Mouse (Mus musculus): Measurements from ENCODE around the gene Set. TPM values are rescaled to one million over a fixed set of nuclear protein-coding genes. Genes with fewer than 3 reads are reported as not detected.
A peak's percentile ranks its signal among the peaks of the same experiment; 100 is the strongest.
"Not testable (repeated sequence)": the region's sequence is repeated elsewhere in the genome, so short reads cannot be mapped to it uniquely, and the experiment has no call there.

Gene Set
- polyA plus RNA-seq, 1 experiment from 2014 or later, result 449 TPM

DNA sequence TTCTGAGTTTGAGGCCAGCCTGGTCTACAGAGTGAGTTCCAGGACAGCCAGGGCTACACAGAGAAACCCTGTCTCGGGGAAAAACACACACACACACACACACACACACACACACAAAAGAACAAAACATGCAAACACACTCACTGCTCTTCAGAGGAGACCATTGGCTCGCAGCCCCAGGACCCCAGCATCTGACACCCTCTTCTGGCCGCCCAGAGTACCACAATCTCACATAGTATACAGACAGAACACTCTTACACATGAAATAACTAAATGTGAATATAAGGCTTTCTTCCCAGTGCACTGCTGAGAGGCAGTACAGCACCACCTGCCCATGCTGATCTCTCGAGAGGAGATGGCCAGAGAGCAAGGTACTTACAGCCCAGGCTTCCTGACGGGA, 12.6 kb upstream of the Set start:
- no peak overlapping the region for H3K4me2 ChIP-seq
- no peak overlapping the region for H3K4me3 ChIP-seq
- no peak overlapping the region for H3K9ac ChIP-seq
- H3K4me1 ChIP-seq, result no peaks in the 10 kb centered on the region
- ATAC-seq (ENCODE audit: borderline replicate concordance, extremely low read depth, low FRiP score, low TSS enrichment), result no peak
- 83% methylated on average over 5 of the region's 5 CpGs for WGBS
- no peak overlapping the region for H3K27ac ChIP-seq
- H3K9me3 ChIP-seq, result no peaks in the 10 kb centered on the region
- 0 out of 2 replicates have a peak, but pooled peaks cover 2% of the 10 kb centered on the region for H3K36me3 ChIP-seq
- H3K27me3 ChIP-seq, result no peaks in the 10 kb centered on the region

DNA sequence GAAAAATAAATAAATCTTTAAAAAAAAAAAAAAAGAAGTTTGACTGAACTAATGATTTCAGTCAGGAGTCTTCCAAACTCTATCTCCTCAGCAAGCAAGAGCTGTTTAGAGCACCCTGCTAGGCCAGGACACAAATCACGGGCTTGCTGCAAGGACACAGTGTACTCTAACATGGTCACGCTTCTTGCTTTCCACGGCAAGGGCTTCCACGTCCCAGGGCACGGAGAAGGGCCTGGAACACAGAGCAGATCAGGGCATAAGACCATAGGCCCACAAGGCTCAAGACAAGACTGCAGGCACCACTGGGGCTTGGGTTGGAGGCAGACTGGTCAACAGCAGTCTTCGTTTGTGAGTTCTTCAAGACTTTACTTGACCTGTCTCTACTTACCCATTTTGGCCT, 10.1 kb upstream of the Set start:
- Histone ChIP-seq H3K4me3 (no peak overlapping the region), H3K4me2 (no peak overlapping the region), H3K9ac (no peak overlapping the region), H3K36me3 (0 out of 2 replicates have a peak, but pooled peaks cover 2% of the 10 kb centered on the region), H3K9me3 (no peaks in the 10 kb centered on the region), H3K4me1 (no peaks in the 10 kb centered on the region), H3K27ac (no peak overlapping the region), H3K27me3 (no peaks in the 10 kb centered on the region)
- no peak for ATAC-seq (ENCODE audit: borderline replicate concordance, extremely low read depth, low FRiP score, low TSS enrichment)
- 95% methylated on average over 6 of the region's 6 CpGs for WGBS

DNA sequence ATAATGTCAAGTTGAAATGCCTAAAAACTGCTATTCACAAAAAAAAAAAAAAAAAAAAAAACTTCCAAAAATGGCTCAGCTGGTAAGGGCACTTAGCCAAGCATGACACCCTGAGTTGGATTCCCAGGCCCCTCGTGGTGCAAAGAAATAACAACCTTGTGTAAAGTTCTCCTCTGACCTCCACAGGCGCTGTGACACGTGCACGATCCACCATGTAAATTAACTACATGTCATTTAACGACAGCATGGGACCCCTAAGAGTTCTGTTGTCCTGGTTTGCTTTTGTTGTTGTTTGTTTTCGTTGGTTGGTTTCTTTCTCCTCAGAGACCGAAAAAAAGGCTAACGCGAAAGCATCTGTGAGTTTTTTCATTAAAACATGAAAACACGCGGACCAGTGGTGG, 9.1 kb upstream of the Set start:
- 56% methylated on average over 11 of the region's 11 CpGs for WGBS
- Histone ChIP-seq H3K4me1 (no peaks in the 10 kb centered on the region), H3K4me3 (peak overlapping the region; percentile 61), H3K27me3 (no peaks in the 10 kb centered on the region), H3K9me3 (no peaks in the 10 kb centered on the region), H3K9ac (peak overlapping the region; percentile 57), H3K27ac (peak overlapping the region; percentile 90; the same call in 1 of the 2 replicates), H3K4me2 (peak overlapping the region; percentile 71), H3K36me3 (0 out of 2 replicates have a peak, but pooled peaks cover 2% of the 10 kb centered on the region)
- ATAC-seq (ENCODE audit: borderline replicate concordance, extremely low read depth, low FRiP score, low TSS enrichment), result no peak

DNA sequence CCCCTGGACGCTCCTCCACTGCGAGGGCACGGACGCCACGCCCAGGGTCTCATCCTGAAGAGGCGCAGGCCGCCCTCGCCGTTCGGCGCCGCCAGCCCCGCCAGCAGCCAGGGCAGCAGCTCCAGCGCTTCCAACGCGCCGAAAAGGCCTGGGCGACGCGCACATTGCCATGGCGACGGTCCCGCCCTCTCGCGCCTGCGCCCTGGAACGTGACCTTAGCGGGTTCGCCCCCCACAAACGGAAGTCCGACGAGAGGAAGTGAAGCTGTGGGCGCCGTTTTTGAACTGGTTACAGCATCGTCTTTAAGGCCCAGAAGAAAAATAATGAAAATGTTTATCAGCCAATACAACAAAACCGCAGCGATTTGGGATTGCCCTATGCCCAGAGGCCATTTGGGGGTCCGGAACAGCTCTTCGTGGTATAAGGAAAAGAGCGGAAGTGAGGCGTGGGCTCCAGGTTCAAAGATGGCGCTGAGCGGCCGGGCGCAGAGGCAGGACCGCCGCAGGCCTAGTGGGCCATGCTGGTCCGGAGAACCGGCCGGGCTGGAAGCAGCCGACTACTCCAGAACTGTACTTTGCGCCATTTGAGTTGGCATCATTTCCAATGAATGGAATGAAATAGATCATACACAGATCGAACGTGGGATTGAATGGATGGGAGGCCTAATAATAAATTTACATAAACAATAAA, 8.3 kb upstream of the Set start, which contains the start of gene Wdr34:
Wdr34 (minus strand) TSS at position 183 of the 690 bp plus-strand sequence.
- H3K27me3 ChIP-seq, result no peaks in the 10 kb centered on the region
- peak within 1 kb of the TSS; percentile 71 for H3K4me2 ChIP-seq
- H3K27ac ChIP-seq, result peak within 1 kb of the TSS; percentile 90
- H3K4me3 ChIP-seq, result peak within 1 kb of the TSS; percentile 61
- H3K9me3 ChIP-seq, result no peaks in the 10 kb centered on the region
- peak within 1 kb of the TSS; percentile 57 for H3K9ac ChIP-seq
- peak; percentile 95 for ATAC-seq (ENCODE audit: borderline replicate concordance, extremely low read depth, low FRiP score, low TSS enrichment)
- WGBS, result under 1% methylated on average over 54 of the region's 54 CpGs
- no peaks in the 10 kb centered on the region for H3K4me1 ChIP-seq
- 0 out of 2 replicates have a peak, but pooled peaks cover 2% of the 10 kb centered on the region for H3K36me3 ChIP-seq

DNA sequence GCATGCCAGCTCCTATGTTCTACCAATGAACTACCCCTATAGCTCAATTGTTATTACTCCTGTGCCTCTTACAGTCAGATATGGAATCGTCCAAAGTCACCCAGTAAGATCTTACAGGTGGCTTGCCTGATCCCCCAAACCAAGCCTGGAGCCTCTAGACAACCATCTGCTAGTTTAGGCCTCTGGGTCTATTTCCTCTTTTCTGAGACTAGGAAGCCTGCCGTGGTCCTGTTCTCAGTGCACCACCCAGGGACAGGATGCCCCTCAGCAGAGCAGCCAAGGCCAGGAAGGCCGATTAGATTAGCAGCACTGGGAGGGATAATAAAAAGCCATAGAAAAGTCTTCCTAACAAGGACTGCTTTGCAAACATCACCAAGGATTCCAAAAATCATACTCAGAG, 7.3 kb upstream of the Set start:
- no peak overlapping the region for H3K9ac ChIP-seq
- no peak for ATAC-seq (ENCODE audit: borderline replicate concordance, extremely low read depth, low FRiP score, low TSS enrichment)
- WGBS, result 74% methylated on average over 3 of the region's 3 CpGs
- no peak overlapping the region for H3K27ac ChIP-seq
- no peak overlapping the region for H3K4me3 ChIP-seq
- H3K36me3 ChIP-seq, result 0 out of 2 replicates have a peak, but pooled peaks cover 2% of the 10 kb centered on the region
- H3K27me3 ChIP-seq, result no peaks in the 10 kb centered on the region
- no peak overlapping the region for H3K4me2 ChIP-seq
- H3K4me1 ChIP-seq, result no peaks in the 10 kb centered on the region
- H3K9me3 ChIP-seq, result no peaks in the 10 kb centered on the region

DNA sequence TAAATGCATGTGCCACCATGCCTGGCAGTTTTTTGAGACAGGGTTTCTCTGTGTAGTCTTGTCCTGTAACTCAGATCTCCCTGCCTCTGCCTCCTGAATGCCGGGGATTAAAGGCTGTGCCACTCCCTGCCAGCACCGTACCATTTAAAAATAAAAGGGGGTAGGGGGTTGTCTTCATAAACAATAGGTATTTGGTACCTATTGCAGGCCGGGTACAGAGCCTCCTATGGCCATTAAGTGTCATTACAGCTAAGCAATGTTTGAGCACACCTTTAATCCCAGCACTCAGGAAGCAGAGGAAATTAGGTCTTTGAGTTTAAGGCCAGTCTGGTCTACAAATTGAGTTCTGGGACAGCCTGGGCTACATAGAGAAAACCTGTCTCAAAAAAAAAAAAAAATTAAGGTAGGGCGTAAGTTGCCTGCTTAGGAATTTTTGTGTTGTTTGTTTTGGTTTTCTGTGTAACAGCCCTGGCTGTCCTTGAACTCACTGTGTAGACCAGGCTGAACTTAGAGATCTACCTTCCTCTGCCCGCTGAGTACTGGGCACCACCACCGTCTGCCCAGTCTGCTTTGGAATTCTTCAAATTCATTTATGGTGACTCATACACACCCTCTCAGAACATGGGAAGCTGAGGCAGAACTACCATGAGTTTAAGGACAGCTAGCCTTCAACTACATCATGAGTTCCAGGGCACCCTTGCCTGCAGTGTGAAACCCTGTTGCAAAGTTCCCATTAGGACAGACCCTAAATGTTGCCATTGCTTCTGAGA, 5.0 kb upstream of the Set start:
- Histone ChIP-seq H3K4me1 (no peaks in the 10 kb centered on the region), H3K36me3 (no peaks in the 10 kb centered on the region), H3K27me3 (no peaks in the 10 kb centered on the region), H3K4me3 (no peak overlapping the region), H3K27ac (no peak overlapping the region), H3K9ac (no peak overlapping the region), H3K4me2 (no peak overlapping the region), H3K9me3 (no peaks in the 10 kb centered on the region)
- WGBS, result 38% methylated on average over 6 of the region's 6 CpGs
- ATAC-seq (ENCODE audit: borderline replicate concordance, extremely low read depth, low FRiP score, low TSS enrichment), result no peak

DNA sequence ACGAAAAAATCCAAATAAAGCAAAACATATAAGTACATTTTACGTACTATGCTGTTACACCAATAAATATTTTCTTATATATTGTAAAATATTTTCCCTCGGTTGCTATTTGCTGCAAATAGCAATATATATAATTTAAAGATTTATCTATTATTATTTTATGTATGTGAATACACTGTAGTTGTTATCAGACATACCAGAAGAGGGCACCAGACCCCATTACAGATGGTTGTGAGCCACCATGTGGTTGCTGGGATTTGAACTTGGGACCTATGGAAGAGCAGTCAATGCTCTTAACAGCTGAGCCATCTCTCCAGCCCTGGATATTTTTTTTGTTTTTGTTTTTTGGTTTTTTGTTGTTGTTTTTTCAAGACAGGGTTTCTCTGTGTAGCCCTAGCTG, 1.9 kb upstream of the Set start:
- not testable (repeated sequence) for H3K36me3 ChIP-seq
- 86% methylated on average over 3 of the region's 3 CpGs for WGBS

DNA sequence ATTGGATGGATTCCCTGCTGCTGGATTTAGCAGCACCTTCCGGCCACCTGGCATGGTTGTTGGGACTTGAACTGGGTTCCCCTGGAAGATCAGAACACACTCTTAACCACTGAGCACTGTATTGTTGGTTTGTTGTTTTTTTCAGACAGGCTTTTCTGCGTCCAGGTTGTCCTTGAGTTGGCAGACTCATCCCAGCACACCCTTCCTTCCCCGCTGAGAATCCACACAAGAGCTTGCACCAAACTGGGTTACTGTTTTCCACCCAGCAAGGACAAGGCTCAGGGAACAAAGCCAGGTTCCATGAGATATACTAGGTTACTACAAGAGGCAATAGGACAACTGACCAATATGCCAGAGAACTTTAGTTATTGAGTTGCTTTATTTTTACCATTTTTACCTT, 442 bp upstream of the Set start:
- Histone ChIP-seq H3K9me3 (no peaks in the 10 kb centered on the region), H3K9ac (no peak overlapping the region), H3K4me3 (no peak overlapping the region), H3K27me3 (no peaks in the 10 kb centered on the region), H3K27ac (no peak overlapping the region), H3K36me3 (no peaks in the 10 kb centered on the region), H3K4me2 (no peak overlapping the region), H3K4me1 (peaks cover 8% of the 10 kb centered on the region; the same call in 1 of the 2 replicates)
- ATAC-seq (ENCODE audit: borderline replicate concordance, extremely low read depth, low FRiP score, low TSS enrichment), result no peak
- WGBS, result 78% methylated on average over 3 of the region's 3 CpGs

More for the DNA sequence above, 1.9 kb upstream of the Set start:
- H3K27me3 ChIP-seq; ATAC-seq (ENCODE audit: borderline replicate concordance, extremely low read depth, low FRiP score, low TSS enrichment); H3K9me3 ChIP-seq; H3K27ac ChIP-seq; H3K9ac ChIP-seq; H3K4me1 ChIP-seq; H3K4me3 ChIP-seq; H3K4me2 ChIP-seq: not testable (repeated sequence)

DNA sequence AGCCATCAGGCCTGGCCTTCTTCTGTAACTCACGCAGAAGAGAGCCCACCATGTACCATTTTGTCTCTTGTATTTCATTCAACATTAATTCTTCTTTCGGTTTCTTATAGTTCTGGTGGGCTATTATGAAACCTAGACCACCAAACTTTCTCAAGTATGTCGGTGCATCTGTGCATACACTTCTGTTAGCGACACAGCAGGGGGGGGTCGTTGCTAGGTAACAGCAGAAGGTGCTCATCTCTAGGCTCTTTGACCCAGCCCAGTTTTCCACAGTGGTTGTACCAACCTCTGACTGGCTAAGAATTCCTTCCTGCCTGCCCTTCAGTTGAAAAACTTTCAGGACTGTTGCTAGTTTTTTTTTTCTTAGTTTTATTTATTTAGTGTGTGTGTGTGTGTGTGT, 1.2 kb downstream of the Set start:
- Histone ChIP-seq H3K27ac (no peak overlapping the region), H3K4me1 (peaks cover 10% of the 10 kb centered on the region), H3K4me2 (no peak overlapping the region), H3K9me3 (no peaks in the 10 kb centered on the region), H3K9ac (no peak overlapping the region), H3K4me3 (no peak overlapping the region), H3K27me3 (no peaks in the 10 kb centered on the region), H3K36me3 (no peaks in the 10 kb centered on the region)
- ATAC-seq (ENCODE audit: borderline replicate concordance, extremely low read depth, low FRiP score, low TSS enrichment), result no peak
- WGBS, result 56% methylated on average over 5 of the region's 5 CpGs

DNA sequence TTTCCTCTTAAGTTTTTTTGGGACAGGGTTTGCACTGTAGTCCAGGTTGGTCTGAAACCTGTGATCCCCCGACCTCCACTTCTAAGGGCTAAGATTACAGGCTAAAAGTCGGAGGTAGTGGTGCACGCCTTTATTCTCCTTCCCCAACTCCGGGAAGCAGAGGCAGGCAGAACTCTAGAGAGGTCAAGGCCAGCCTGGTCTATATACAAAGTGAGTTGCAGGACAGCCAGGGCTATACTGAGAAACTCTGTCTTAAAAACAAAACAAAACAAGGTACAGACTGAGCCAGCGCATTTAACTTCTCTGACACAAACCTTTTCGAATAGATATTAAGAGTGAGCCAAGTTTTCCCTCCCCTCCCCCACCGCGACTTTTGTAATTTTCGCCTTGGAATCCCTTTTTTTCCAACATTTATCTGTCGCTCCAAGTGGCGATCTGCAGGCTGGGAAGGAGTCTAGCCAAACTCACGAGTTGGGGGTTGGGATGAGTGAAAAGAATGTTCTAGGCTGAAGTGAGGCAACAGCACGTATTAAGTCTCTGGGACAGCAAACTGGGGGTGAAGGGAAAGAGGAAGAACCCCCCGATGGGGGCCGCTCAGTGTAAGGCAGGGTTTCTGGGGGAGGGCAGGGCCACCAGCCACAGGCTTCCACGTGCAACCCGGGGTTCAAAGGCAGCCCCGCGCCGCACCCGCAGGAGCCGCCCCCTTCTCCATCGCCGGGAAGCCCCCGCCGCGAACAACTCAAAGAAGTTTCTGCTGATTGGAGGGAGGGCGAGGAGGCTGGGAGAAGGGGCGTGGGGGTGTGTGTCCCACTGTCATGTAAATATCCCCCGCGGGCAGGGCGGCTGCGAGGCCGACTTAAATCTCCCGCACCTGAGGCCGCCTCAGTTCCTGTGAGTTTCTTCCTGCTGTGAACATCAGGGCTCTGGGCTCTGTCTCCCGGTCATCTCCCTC, 4.3 kb downstream of the Set start:
- Histone ChIP-seq H3K36me3 (no peaks in the 10 kb centered on the region), H3K9me3 (no peaks in the 10 kb centered on the region), H3K4me3 (peak overlapping the region; percentile 65), H3K9ac (peak overlapping the region; percentile 59), H3K27ac (peak overlapping the region; percentile 98), H3K27me3 (no peaks in the 10 kb centered on the region), H3K4me2 (peak overlapping the region; percentile 89), H3K4me1 (peaks cover 32% of the 10 kb centered on the region)
- 7% methylated on average over 36 of the region's 37 CpGs for WGBS
- ATAC-seq (ENCODE audit: borderline replicate concordance, extremely low read depth, low FRiP score, low TSS enrichment), result peak; percentile 44

DNA sequence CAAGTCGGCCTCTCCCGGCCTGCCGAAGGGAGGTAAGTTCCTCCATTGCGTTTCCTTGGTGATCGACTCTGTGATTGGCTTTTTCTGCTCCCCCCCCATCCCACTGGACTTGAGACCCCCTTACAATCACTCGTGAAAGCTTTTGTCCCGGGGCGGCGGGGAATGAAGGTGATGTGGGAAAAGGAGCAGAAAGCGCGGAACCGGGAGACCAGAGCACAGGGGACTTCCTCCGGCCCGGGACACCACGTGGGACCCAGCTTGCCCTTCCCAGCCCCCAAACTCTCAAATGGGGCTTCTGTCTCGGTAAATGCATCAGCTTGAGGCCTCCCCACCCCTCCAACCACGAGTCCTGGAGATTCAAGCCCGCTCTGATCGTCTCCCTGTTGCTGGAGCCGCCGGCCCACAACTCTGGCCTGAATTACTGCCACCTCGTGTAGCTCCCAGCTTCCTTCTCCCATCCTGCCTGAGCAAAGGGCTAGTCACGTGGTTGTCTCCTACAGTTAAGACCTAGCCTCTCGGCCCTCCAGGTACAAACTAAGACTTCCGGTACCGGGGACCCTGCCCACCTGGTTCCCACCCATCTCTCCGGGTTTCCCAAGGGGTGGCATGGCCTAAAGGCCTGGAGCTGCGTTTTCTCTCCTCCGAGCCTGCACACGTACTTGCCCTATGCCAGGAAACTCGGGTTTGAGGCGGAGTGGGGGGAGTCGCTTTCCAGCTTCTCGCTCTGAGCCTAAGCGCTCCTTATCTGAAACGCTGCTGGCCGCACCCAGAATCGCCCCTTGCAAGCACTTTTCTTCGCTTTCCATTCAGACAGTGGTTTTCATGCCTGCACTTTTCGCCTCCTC, 5.3 kb downstream of the Set start:
- Histone ChIP-seq H3K4me2 (peak overlapping the region; percentile 89), H3K27me3 (no peaks in the 10 kb centered on the region), H3K4me3 (peak overlapping the region; percentile 65), H3K9me3 (no peaks in the 10 kb centered on the region), H3K4me1 (peaks cover 32% of the 10 kb centered on the region), H3K27ac (peak overlapping the region; percentile 98), H3K36me3 (no peaks in the 10 kb centered on the region), H3K9ac (peak overlapping the region; percentile 59)
- WGBS, result 0% methylated on average over 40 of the region's 40 CpGs
- 0 out of 2 replicates have a peak, but pooled peaks have one; percentile 11 for ATAC-seq (ENCODE audit: borderline replicate concordance, extremely low read depth, low FRiP score, low TSS enrichment)

Data from lung, embryonic 15.5 days (tissue).